Mouse (Mus musculus): ENCODE measurements around the gene Naa15. TPM values are rescaled to one million over a fixed set of nuclear protein-coding genes. Genes with fewer than 3 reads are reported as not detected.
A peak's percentile ranks its signal among the peaks of the same experiment; 100 is the strongest.

Gene Naa15
- polyA plus RNA-seq, 1 experiment from 2014 or later = 26.6 TPM

GRCm38 (mm10) chr3:51434871-51435595 lies 20.1 kb downstream of the Naa15 start:
- no peak for DNase-seq (ENCODE audit: low spot score)
- no peaks in the 10 kb centered on the region for H3K36me3 ChIP-seq (ENCODE audit: insufficient read depth, low read length)
- TF ChIP-seq CTCF (IDR thresholded peaks at IDR 0.05; ENCODE audit: low read depth) = no peak

GRCm38 (mm10) chr3:51468530-51468929 lies 53.6 kb downstream of the Naa15 start:
- ATAC-seq (replicated peaks; ENCODE audit: low FRiP score, low read depth) = no peak
- no peaks in the 10 kb centered on the region for H3K27me3 ChIP-seq (ENCODE audit: insufficient read depth, low read length)
- peaks cover 54% of the 10 kb centered on the region for H3K36me3 ChIP-seq (ENCODE audit: insufficient read depth, low read length)

More at GRCm38 (mm10) chr3:51434871-51435595, 20.1 kb downstream of the Naa15 start:
- no peak overlapping the region for H3K4me2 ChIP-seq (ENCODE audit: low read length)
- no peak overlapping the region for H3K27ac ChIP-seq
- no peak for ATAC-seq (replicated peaks; ENCODE audit: low FRiP score, low read depth)
- no peaks in the 10 kb centered on the region for H3K27me3 ChIP-seq (ENCODE audit: insufficient read depth, low read length)
- H3K9me3 ChIP-seq (replicated peaks; ENCODE audit: low read length) = no peaks in the 10 kb centered on the region
- 90% methylated on average over 3 of the region's 3 CpGs for WGBS
- H3K4me1 ChIP-seq (replicated peaks; ENCODE audit: insufficient read depth, low read length) = no peaks in the 10 kb centered on the region
- H3K4me3 ChIP-seq (replicated peaks; ENCODE audit: low read depth, low read length) = no peak overlapping the region
- H3K9ac ChIP-seq (ENCODE audit: low read depth, low read length) = no peak overlapping the region

GRCm38 (mm10) chr3:51475706-51476105 lies 60.8 kb downstream of the Naa15 start:
- Histone ChIP-seq H3K27ac (no peak overlapping the region), H3K4me1 (replicated peaks; ENCODE audit: insufficient read depth, low read length) (no peaks in the 10 kb centered on the region), H3K27me3 (ENCODE audit: insufficient read depth, low read length) (no peaks in the 10 kb centered on the region), H3K4me2 (ENCODE audit: low read length) (no peak overlapping the region), H3K36me3 (ENCODE audit: insufficient read depth, low read length) (peaks cover 18% of the 10 kb centered on the region), H3K9ac (ENCODE audit: low read depth, low read length) (no peak overlapping the region), H3K9me3 (replicated peaks; ENCODE audit: low read length) (no peaks in the 10 kb centered on the region), H3K4me3 (replicated peaks; ENCODE audit: low read depth, low read length) (no peak overlapping the region)
- DNase-seq (ENCODE audit: low spot score) (no peak), ATAC-seq (replicated peaks; ENCODE audit: low FRiP score, low read depth) (no peak)
- no peak for TF ChIP-seq CTCF (IDR thresholded peaks at IDR 0.05; ENCODE audit: low read depth)
- 73% methylated on average over 4 of the region's 4 CpGs for WGBS

More at GRCm38 (mm10) chr3:51468530-51468929, 53.6 kb downstream of the Naa15 start:
- Histone ChIP-seq H3K4me1 (replicated peaks; ENCODE audit: insufficient read depth, low read length) (no peaks in the 10 kb centered on the region), H3K4me2 (ENCODE audit: low read length) (no peak overlapping the region), H3K4me3 (replicated peaks; ENCODE audit: low read depth, low read length) (no peak overlapping the region), H3K9me3 (replicated peaks; ENCODE audit: low read length) (no peaks in the 10 kb centered on the region), H3K27ac (no peak overlapping the region), H3K9ac (ENCODE audit: low read depth, low read length) (no peak overlapping the region)
- TF ChIP-seq CTCF (IDR thresholded peaks at IDR 0.05; ENCODE audit: low read depth) = no peak
- DNase-seq (ENCODE audit: low spot score) = no peak
- 84% methylated on average over 2 of the region's 2 CpGs for WGBS

GRCm38 (mm10) chr3:51479893-51480292 lies 64.9 kb downstream of the Naa15 start:
- TF ChIP-seq CTCF (IDR thresholded peaks at IDR 0.05; ENCODE audit: low read depth) = no peak
- H3K4me3 ChIP-seq (replicated peaks; ENCODE audit: low read depth, low read length) = no peak overlapping the region
- H3K36me3 ChIP-seq (ENCODE audit: insufficient read depth, low read length) = no peaks in the 10 kb centered on the region
- no peaks in the 10 kb centered on the region for H3K9me3 ChIP-seq (replicated peaks; ENCODE audit: low read length)
- DNase-seq (ENCODE audit: low spot score) = no peak
- no peak overlapping the region for H3K4me2 ChIP-seq (ENCODE audit: low read length)
- H3K9ac ChIP-seq (ENCODE audit: low read depth, low read length) = no peak overlapping the region
- no peaks in the 10 kb centered on the region for H3K27me3 ChIP-seq (ENCODE audit: insufficient read depth, low read length)
- no peak overlapping the region for H3K27ac ChIP-seq
- 0 out of 2 replicates have a peak, but pooled peaks cover 10% of the 10 kb centered on the region for H3K4me1 ChIP-seq (replicated peaks; ENCODE audit: insufficient read depth, low read length)
- ATAC-seq (replicated peaks; ENCODE audit: low FRiP score, low read depth) = no peak
- WGBS = 45% methylated on average over 2 of the region's 2 CpGs

- peak; percentile 85 for DNase-seq (ENCODE audit: low spot score)
- no peaks in the 10 kb centered on the region for H3K27me3 ChIP-seq (ENCODE audit: insufficient read depth, low read length)
- H3K9ac ChIP-seq (ENCODE audit: low read depth, low read length) = no peak overlapping the region
- no peak overlapping the region for H3K27ac ChIP-seq
- no peak for ATAC-seq (replicated peaks; ENCODE audit: low FRiP score, low read depth)
- no peak overlapping the region for H3K4me2 ChIP-seq (ENCODE audit: low read length)
- TF ChIP-seq CTCF (IDR thresholded peaks at IDR 0.05; ENCODE audit: low read depth) = peak; percentile 95
- 0 out of 2 replicates have a peak, but pooled peaks cover 18% of the 10 kb centered on the region for H3K4me1 ChIP-seq (replicated peaks; ENCODE audit: insufficient read depth, low read length)
- no peaks in the 10 kb centered on the region for H3K9me3 ChIP-seq (replicated peaks; ENCODE audit: low read length)
- H3K4me3 ChIP-seq (replicated peaks; ENCODE audit: low read depth, low read length) = no peak overlapping the region
- H3K36me3 ChIP-seq (ENCODE audit: insufficient read depth, low read length) = no peaks in the 10 kb centered on the region
Measured at GRCm38 (mm10) chr3:51481059-51481458, 66.1 kb downstream of the Naa15 start.

DNA sequence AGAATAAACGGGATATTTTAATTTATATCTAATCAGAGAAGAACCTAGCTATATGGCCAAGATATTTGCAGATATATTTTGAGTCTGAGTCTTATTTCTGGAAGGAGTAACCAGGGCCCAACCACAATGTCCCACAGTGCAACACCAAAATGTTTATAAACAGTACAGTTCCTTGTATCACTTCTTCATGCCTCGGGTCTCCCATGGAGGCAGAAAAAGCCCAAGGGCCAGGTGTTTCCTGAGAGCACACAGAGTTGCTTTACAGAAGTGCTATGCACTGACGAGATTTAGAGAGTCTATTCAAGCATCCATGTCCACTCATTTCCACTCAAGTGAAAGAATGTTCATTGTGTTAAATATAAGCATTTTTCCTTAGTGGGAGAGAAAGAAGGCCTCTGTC lies 66.9 kb downstream of the Naa15 start:
- no peak for TF ChIP-seq CTCF (IDR thresholded peaks at IDR 0.05; ENCODE audit: low read depth)
- no peak overlapping the region for H3K9ac ChIP-seq (ENCODE audit: low read depth, low read length)
- H3K27ac ChIP-seq = no peak overlapping the region
- 0 out of 2 replicates have a peak, but pooled peaks cover 18% of the 10 kb centered on the region for H3K4me1 ChIP-seq (replicated peaks; ENCODE audit: insufficient read depth, low read length)
- H3K4me2 ChIP-seq (ENCODE audit: low read length) = no peak overlapping the region
- no peaks in the 10 kb centered on the region for H3K9me3 ChIP-seq (replicated peaks; ENCODE audit: low read length)
- ATAC-seq (replicated peaks; ENCODE audit: low FRiP score, low read depth) (no peak), DNase-seq (ENCODE audit: low spot score) (no peak)
- 67% methylated on average over 3 of the region's 3 CpGs for WGBS
- H3K36me3 ChIP-seq (ENCODE audit: insufficient read depth, low read length) = no peaks in the 10 kb centered on the region
- H3K4me3 ChIP-seq (replicated peaks; ENCODE audit: low read depth, low read length) = no peak overlapping the region
- H3K27me3 ChIP-seq (ENCODE audit: insufficient read depth, low read length) = no peaks in the 10 kb centered on the region
